Mouse (Mus musculus): Measurements from ENCODE around the gene Adgrb3.

- TF ChIP-seq CTCF (IDR thresholded peaks at IDR 0.05; ENCODE audit: low read depth, low read length) (no peak), POLR2A (IDR thresholded peaks at IDR 0.05; ENCODE audit: extremely low read depth, insufficient read depth, low read length) (no peak)
Measured at GRCm38 (mm10) chr1:25060191-25060590, 769.3 kb downstream of the Adgrb3 start.
